Mouse (Mus musculus) monocyte, adult 2 months (primary cell): ENCODE results near the gene Ttc12.

Experiments used
- DNase-seq, 2 experiments: peaks; one replicate each; pipeline ENCODE4 v3.0.0; 2022; ENCODE audit warnings: low spot score in 2 of 2, low read depth in 1 of 2

Ttc12 gene

DNA sequence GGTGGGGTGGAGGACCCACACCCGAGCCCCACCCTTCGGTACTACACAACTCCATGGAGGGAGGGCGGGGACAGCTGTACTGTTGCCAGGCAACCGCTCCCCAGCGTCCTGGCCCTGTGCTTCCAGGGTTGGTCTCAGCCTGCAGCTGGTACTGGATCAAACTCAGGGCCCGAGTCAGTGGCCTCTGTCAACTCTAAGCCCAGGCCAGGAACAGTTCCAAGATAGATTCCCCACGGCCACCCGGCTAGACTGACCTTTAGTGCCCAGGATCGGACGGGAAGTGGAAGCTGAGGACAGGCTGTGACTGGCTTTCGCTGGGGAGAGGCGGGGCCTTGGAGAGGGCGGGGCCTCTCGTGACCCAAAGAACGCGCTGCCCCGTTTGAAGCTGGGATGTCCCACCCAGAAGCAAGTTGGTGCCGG is at the start of gene Ttc12:
TSS of gene Ttc12 (minus strand) at position 334 of the 420 bp plus-strand sequence.
- DNase-seq, result peak; percentile 33 to 68

DNA sequence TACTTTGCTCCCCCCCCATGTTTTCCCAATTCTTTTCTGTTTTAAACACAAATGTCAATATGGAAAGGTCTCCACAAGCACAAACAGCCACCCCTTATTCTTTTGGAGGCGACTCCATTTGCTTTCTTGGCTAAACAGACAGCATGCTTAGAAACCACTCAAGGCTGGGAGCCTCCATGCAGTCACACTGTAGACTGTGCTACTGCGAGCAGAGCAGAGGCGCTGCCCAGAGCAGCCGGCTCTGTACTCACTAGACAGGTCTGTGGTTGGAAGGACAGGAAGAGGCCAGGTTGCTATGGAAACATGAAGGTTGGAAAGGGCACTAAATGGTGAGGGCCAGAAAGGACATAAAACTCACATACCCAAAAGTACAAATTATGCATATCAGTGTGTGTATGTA is 48.9 kb upstream of the Ttc12 start:
- no peak for DNase-seq

DNA sequence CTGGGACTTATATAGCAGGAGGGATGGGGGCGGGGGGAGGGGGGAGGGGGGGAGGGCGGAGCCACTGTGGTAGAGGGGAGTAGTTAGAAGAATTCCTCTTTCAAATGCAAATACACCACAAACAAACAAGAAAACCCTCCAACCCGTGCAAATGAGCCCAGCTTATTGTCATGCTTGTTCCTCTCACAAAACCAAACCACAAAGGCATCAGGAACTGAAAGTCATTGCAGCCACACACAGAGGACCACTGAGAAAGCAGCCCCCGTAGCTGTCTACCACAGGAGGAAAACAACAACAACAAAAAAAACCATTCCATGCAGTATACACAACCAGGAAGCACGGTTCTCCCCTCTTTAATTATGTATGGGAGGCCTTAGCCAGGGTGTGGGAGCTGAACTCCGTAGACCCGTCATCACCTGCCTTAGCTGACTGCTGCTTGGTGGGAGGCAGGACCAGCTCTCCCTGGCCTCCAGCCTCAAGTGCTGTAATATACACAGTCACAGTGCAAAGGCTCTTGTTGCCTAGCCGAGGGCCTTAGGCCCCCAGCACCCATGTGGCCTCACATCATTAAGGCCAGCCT is 48.0 kb upstream of the Ttc12 start:
- no peak for DNase-seq

DNA sequence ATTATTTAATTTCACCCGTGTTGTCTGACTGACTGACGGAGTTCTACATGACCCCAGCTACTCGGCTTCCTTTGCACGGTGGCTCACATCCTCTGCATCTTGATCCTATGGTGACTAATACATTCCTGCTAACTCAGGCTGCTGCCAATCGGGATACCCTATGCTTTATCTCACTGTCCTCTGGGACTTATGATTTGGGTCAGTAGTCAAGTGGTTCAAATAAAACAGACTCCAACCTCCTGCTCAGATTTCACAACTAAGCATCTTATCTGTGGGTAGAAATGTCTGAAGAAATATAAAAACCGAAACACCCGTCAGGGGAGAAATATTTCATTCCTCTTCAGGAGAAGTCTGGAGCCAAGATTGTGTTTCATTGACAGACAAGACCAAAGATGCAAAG is 47.4 kb upstream of the Ttc12 start:
- DNase-seq, result no peak

DNA sequence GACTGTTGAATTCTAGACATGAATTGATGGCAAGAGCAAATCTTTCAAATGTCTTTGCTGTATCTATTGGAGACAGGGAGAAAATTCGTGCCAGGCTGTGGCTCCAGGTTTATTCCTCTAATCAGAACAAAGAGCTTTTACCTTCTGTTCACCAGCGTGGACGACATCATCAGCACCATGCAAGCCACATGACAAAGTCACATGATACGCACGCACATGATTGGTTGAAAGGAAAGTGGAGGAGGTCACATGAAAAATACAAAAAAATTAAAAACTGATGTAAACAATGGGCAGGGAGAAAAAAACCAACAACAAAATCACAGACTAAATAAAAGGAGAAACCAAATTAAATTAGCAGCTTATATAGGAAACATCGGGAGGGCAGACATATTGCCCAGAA is 45.8 kb upstream of the Ttc12 start:
- DNase-seq, result no peak

DNA sequence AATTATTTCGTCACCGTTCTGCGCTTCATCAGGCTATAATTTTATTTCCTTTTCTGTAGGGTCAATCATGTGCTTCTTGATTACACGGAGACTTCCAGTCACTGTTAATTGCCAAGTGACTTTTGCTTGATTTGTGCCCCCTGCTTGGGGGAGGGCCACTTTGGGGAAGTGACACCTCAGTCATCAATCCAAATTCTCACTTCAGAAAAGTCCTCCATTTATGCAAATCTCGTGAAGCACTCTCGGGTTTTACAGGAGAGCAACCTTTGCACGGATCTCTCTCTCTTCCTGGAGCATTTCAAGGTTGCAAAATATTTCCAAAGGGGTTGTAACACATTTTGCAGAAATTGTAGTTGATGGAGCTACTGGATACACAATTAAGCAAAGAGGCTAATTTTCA is 45.2 kb upstream of the Ttc12 start:
- DNase-seq, result no peak

DNA sequence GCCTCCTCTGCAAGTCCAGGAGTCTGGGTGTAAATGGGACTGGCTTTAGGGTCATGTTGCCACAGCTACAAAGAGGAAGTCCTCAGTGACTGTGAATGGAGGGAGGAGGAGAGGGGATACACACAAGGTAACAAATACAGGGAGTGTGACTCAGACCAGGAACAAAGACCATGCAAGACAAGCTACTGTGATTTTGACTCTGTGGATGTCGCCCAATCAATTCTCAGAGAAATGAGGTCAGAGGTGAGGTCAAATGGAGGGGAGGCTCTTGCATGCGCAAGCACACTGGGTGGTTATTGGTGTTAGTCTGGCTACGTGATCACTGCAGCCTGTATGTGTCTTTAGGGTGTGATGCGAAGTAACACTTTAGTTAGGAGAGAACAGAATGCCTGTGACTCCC is 44.7 kb upstream of the Ttc12 start:
- DNase-seq, result no peak

DNA sequence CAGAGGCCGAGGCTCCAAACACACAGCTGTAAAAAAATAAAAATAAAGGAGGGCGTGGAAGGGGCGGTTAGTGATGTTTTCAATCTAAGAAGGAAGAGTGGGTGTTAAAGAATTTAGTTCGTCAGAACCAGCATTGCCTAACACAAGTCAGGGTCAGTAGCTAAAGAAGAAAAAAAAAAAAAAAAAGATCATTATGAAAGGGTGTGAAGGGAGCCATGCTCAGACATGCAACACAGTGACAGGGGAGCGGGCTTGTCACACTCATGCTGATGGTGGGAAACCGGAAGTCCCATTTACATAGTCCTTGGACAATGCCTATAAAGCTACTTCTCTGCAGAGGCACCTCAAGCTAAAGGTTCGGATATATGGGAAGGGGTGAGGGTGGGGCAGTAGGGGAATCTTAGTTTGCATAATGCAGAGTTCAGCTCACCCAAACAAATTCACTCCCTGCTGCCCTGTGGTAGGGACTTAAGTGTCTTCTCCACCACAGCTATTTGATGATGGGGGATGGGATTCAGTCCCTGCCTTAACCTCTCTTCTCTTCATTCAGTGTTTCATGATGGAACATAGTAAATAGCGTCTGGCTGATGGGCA is 43.4 kb upstream of the Ttc12 start:
- DNase-seq, result no peak

DNA sequence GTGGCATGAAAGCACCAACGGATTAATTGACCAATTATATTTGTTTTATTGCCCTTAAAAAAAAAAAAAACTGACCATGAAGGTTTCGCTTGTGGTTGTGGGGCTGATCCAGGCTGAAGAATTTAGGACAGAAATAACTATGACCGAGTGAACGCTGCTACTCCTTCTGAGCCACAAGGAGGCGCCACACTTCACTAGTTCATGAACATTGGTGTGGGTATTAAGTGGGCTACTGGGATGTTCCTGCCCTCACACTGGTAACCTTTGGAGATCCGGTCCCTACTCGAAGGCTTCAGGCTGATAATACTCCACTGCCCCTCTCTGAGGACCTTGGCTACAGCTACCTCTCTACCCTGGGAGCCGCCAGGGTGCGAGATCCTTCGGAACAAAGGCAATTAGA is 42.9 kb upstream of the Ttc12 start:
- DNase-seq, result no peak

DNA sequence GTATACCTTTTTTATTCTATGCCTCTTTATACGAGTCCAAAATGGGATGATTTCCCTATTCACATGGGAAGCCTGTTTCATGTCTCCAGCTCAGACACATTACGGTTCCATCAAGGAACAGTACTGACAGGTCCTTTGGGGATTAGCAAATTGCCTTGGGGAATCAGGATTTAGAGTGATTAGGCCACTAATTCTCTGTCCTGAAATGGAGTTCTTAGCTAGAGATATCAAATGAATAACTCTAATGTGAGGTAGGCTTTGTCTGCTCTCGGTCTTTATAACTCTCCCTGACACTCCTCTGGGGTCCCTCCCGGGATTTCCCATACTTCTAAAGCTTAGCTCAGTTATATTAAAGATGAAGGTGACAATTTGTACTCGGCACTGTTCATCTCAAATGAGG is 42.0 kb upstream of the Ttc12 start:
- no peak for DNase-seq

DNA sequence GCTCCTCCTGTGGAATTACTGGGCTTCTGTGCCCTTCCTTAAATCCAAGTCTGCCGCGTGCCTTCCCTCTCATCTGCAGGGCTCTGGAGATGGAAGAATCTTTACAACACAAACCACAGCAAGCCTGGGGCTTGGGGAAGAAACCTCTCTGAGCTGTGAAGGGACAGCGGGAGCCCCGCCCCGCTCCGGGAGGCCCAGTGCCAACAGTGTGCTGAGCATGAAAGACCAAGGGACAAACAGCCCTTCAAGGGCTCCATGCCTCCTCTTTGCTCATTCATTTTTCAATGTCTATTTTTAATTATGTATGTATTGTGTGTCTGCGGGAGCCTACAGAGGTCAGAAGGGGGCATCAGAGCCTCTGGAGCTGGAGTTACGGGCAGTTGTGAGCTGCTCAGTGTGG is 41.3 kb upstream of the Ttc12 start:
- no peak for DNase-seq

DNA sequence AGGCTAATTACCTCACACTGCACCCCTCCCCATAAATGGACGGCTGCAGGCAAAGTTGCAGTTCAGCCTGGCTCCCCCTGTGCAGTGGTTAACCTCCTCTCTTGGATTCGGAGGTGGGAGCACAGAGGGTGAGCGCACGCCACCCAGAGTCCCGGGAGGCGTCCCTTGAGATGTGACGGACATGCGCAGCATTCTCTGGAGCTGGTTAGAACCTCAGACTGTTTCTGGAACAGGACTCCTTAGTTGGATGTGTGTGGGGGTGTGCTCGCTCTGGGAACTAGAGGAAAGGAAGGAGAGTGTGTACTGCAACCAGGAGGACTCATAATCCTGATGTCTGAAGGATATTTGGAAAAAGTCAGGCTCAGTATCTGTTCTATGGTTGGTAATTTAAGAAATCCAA is 38.7 kb upstream of the Ttc12 start:
- DNase-seq, result no peak

DNA sequence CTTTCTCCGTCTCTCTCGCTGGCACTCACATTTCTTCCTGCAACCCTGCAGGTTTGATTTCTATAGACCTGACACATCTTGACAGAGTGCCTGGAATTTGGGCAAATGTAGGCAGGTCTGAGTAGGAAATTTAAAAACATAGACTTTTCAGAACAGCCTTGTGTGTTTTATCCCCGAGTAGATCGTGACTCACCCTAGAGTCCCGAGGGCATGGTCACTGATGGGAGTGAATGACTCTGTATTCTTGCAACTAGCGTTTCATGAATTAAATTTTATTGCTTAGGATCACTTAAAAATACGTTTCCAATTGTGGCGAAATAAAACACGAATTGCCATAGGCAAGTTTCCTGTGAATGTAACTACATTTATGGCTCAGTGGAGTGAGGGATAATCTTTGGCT is 37.9 kb upstream of the Ttc12 start:
- DNase-seq, result no peak

DNA sequence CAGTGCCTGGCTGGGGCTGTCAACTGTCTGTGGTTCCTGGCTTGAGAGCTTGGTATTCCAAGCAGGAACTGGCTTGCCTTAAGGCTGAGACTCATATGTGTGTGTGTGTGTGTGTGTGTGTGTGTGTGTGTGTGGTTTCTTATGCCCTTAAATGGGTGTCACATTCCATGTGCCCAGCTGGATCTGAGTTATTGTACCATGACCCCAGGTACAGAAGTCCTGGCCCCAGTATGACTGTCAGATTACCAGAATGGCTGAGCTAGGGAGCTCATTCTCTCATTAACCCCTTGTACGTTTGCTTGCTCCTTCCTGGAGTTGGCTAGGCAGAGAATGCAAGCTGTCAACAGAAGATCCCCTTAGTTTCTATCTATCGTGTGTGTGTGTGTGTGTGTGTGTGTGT is 28.3 kb upstream of the Ttc12 start:
- DNase-seq, result no peak

DNA sequence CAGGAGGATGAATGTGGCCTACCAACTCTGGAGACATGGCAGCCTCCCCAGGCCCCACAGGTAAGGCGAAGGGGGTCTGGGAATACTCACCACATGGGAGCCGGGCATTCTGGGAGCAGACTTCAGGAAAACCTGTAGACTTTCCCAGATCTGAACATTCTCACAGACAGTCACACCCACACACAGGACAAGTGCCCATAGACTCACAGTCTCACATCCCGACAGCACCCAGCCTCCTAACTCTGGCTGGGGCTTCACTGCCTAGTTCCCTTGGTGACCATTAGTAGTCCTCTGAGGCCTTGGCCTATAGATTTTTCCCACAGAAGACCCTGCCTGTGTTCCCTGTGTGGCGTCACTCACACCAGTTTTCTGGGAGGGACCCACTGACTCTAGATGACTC is 24.6 kb upstream of the Ttc12 start:
- no peak for DNase-seq

DNA sequence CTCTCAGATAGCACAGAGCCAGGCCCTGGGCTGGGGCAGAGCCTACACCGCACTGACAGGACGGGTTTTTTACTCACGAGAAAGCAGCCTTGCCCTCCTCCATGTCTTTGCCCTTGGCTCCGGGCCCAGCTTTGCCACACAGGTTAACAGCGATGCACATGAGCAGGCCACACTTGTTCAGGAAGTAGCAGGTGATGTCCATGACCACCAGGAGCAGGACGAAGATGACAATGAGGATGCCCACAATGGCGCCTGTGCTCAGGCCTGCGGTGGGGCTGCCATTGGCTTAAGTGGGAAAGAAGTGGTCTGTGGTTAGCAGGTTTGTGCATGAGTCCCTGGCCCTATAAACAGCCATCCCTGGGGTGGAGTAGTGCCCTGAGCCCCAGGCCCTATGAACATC is 23.6 kb upstream of the Ttc12 start:
- DNase-seq, result no peak

DNA sequence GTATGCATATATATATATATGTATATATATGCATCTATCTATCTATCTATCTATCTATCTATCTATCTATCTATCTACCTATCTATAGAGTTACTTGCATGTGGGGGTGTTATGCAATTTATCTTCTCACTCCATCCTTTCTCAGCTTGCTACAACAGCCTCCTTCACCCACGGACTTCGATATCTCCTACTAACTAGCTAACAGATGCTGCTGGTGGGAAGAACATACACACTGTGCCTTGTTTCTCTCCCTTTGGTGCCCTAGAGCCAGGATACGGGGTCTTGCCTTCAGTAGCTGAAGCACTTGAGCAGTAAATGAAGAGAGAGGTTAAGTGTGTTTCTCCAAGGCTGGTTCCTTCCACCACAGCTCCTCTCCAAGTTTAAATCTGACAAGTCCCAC is 23.1 kb upstream of the Ttc12 start:
- DNase-seq, result no peak

DNA sequence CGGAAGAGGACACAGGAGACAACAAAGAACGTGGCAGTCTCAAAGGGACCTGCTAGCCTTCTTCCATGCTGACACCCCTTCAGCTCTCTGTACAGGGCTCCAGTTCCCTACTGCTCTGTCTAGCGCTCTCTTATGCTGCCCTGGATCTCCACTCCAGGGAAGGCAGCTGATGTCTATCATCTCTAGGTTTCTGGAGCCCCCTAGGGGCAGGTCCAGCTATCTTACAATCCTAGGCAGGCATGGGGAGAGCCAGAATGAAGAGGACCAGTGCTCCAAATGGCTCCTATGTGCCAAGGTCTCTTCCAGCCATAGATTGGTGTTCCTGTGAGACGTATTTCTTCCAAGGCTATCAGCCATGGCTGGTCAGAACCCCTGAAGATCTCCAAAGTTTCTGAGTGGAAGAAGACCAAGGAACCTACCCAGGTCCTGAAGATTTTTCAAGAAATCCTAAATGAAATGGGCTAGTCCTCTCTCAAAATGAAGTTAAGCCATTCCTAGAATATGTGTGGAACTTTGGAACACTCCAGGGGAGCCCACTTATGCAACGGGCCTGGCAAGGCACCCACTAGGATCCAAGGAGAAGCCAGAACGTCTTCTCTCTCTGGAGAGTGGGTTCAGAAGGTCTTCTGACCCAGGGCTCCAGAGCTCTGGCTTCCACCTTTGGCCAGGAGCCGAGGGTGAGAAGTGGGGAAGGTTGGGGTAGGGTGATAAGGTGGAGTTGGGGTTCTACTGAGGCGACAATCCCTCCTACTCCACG is 22.0 kb upstream of the Ttc12 start:
- no peak for DNase-seq

DNA sequence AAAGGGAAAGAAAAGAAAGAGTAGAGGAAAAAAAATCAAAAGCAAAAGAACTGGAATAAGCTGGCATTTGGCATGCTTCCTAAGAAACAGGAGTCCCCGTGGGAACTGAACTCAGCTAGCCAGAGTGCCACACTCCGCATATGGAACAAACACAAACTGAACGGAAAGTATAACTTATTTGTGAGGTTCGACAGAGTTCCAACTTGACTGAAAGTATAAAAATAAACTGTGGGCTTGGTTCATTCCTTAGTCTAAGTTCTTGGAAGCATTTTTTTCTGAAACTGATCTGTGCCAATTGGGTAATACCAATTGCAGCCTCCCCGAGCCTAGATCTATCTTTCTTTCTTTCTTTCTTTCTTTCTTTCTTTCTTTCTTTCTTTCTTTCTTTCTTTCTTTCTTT is 18.6 kb upstream of the Ttc12 start:
- no peak for DNase-seq

DNA sequence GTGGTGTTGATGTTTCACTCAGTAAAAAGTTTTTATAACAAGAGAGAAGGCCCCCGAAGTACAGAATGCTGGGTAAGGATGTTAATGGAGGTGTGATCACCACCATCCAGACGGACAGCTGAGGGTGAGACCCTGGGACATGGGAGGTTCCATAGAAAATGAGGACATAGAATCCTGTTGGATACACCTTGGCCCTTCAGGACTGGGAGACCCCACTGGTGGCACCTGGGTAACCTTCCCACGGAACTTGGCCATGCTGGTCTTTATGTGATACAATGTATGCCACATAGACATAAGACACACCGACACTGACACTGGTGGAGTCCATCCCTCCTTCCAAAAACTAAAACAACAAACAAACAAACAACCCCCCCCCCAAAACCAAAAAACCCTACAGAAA is 16.2 kb upstream of the Ttc12 start:
- DNase-seq, result no peak

DNA sequence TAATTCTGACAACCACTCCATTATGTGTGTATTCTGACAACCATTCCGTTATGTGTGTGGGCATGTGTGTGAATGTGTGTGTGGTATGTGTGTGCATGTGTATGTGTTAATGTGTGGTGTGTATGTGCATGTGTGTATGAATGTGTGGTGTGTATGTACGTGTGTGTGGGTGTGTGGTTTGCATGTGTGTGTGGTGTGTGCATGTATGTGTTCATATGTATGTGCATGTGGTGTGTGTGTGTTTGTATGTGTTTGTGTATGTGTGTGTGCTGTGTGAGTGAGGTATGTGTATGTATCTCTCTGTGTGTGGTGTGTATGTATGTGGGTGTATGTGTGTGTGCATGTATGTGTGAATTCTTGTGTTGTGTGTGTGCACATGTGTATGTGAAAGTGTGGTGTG is 13.9 kb upstream of the Ttc12 start:
- DNase-seq, result no peak

DNA sequence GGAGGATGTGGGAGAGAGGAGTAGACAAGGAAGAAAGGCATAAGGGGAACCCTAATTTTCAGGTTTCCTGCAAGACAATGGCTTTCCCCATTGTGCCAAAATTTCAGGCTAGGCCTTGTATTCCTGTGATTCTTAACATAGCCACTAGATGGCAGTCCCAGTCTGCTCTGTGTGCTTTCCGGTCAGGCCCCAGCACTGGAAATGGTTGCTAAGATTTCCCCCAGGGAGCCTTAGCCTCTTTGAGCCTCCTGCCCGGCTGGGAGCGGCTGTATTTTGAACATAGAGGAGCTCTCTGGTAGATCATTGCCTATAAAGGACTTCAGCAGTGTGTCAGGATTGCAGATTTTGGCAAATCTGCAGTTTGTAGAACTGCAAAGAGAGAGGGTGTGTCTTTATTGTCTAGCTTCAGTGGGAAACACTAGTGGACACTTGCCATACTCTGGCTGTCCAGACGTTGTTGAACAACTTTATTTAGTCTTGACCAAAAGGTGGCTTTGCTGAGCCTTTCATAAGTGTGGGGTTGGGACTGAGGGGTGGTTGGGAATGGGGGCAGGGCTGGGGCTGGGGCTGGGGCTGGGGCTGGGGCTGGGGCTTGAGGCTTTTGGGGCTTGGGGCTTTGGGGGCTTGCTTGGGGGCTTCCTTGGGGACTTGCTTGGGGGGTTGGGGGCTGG is 8.1 kb upstream of the Ttc12 start:
- DNase-seq, result peak in 1 of 2 experiments; percentile 10
